Mouse (Mus musculus): ENCODE measurements at regions not wholly inside any gene's neighbourhood (a gene's known extent, or its start where the extent isn't known, plus 50 kb on each side); places are given as distances from the start of the nearest gene placed in this dataset.

DNA sequence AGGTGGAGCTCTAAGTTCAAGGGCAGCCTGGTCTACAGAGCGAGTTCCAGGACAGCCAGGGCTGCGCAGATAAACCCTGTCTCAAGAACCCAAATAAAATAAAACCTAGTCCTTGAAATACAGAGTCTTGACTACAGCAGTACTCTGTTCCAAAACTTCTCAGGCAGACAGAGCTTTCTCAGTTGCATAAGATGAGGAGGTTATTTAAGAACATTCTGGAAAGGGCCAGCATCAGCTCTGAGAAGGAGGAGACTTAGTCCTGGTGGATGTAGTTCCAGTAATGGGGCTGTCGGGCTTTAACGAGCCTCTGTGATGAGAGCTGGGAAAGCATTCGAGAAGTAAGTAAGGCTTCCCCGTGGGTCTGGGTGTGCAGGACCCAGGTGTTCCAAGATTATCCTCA lies 83.5 kb upstream of the Klf4 start:
- H3K9me3 ChIP-seq: peaks cover 13% of the 10 kb centered on the region
- no peaks in the 10 kb centered on the region for H3K27me3 ChIP-seq (replicated peaks)
- no peak for TF ChIP-seq GATA1 (IDR thresholded peaks at IDR 0.05; ENCODE audit: borderline replicate concordance, low read length)
- TF ChIP-seq FLI1 (IDR thresholded peaks at IDR 0.05; ENCODE audit: low read length): no peak
- no peaks in the 10 kb centered on the region for H3K36me3 ChIP-seq (replicated peaks; ENCODE audit: low read length)
- no peak overlapping the region for H3K4me3 ChIP-seq (replicated peaks)
- no peaks in the 10 kb centered on the region for H3K4me1 ChIP-seq

DNA sequence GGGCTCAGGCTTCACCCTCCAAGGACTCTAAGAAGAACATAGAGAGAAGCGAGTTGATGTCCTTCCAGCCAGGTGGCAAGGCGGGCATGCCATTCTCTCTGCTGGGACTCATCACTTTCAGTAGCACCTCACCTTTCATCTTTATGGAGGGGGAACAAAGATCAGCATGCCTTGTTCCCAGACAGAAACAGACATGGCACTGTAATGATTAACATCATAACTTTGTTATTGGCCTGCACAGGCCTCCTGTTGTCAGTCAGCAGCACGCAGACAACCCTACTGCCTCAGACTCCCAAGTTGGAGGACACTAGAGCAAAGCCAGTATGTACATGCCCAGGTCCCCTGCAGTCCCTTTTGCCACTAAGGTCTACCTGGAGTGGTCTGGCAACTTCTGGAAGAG lies 81.3 kb upstream of the Klf4 start:
- no peaks in the 10 kb centered on the region for H3K4me1 ChIP-seq
- TF ChIP-seq FLI1 (IDR thresholded peaks at IDR 0.05; ENCODE audit: low read length) (no peak), GATA1 (IDR thresholded peaks at IDR 0.05; ENCODE audit: borderline replicate concordance, low read length) (no peak)

DNA sequence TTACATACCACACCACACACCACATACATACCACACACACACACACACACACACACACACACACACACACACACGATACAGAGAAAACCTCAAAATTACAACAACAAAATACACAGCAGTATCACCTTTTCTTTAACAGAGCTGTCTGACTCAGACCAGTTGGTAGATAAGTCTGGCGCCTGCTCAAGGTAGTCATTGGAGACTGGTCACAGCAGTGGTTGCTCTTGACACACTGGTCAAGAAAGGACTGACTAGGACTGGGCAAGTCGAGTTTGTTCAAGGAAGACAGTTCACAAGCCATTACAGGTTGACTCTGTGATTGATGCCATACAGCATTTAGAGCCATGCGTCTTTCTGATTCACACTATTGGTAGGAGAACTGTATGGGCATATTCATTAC lies 78.7 kb upstream of the Klf4 start:
- TF ChIP-seq GATA1 (IDR thresholded peaks at IDR 0.05; ENCODE audit: borderline replicate concordance, low read length) (no peak), FLI1 (IDR thresholded peaks at IDR 0.05; ENCODE audit: low read length) (no peak)

More for the DNA sequence above, 81.3 kb upstream of the Klf4 start:
- Histone ChIP-seq H3K36me3 (replicated peaks; ENCODE audit: low read length) (no peaks in the 10 kb centered on the region), H3K9me3 (peaks cover 10% of the 10 kb centered on the region), H3K4me3 (replicated peaks) (no peak overlapping the region), H3K27me3 (replicated peaks) (no peaks in the 10 kb centered on the region)

DNA sequence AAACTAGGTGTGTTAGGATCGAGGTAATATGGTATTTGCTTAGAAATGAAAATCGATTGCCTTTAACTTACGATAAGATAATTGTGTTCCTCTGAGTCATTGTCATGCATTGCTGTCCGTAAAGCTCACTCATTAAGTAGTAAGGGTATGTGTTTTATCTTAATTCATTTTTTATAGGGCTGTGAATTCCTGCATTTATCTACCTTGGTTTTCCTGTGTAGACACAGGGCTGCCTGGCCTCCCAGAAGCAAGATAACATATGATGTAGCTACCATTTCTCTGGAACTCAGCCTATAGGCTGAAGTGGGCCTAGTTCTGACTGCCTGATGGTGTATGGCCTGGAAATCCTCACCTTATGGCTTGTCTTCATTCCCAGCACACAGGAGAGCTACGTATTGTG lies 76.9 kb upstream of the Klf4 start:
- no peak overlapping the region for H3K4me3 ChIP-seq (replicated peaks)
- no peaks in the 10 kb centered on the region for H3K27me3 ChIP-seq (replicated peaks)
- no peaks in the 10 kb centered on the region for H3K36me3 ChIP-seq (replicated peaks; ENCODE audit: low read length)
- TF ChIP-seq FLI1 (IDR thresholded peaks at IDR 0.05; ENCODE audit: low read length): no peak
- TF ChIP-seq GATA1 (IDR thresholded peaks at IDR 0.05; ENCODE audit: borderline replicate concordance, low read length): no peak
- H3K9me3 ChIP-seq: peaks cover 13% of the 10 kb centered on the region
- H3K4me1 ChIP-seq: no peaks in the 10 kb centered on the region

More for the DNA sequence above, 78.7 kb upstream of the Klf4 start:
- Histone ChIP-seq H3K4me3 (replicated peaks) (no peak overlapping the region), H3K27me3 (replicated peaks) (no peaks in the 10 kb centered on the region), H3K36me3 (replicated peaks; ENCODE audit: low read length) (no peaks in the 10 kb centered on the region), H3K4me1 (no peaks in the 10 kb centered on the region), H3K9me3 (peaks cover 10% of the 10 kb centered on the region)

DNA sequence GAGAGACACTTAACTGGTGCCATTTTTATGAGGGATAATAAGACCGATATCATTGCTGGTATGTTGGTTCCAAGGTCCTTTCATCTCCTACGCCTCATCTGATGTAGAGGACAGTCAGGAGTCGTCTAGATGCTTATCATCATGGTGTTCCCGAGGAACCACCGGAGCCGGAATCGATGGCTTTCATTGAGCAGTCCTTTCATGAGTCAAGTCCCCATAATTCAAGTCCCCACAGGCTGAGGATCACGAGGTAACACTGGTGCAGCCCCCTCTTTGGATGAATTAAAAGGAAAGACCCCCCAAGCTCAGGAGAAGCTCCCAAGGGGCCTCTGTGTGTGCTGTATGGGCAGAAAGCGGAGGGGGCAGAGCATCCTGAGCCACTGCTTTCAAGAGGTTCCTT lies 73.3 kb upstream of the Klf4 start:
- no peak for TF ChIP-seq FLI1 (IDR thresholded peaks at IDR 0.05; ENCODE audit: low read length)
- no peak for TF ChIP-seq GATA1 (IDR thresholded peaks at IDR 0.05; ENCODE audit: borderline replicate concordance, low read length)
- H3K36me3 ChIP-seq (replicated peaks; ENCODE audit: low read length): no peaks in the 10 kb centered on the region
- H3K27me3 ChIP-seq (replicated peaks): no peaks in the 10 kb centered on the region
- H3K9me3 ChIP-seq: peaks cover 4% of the 10 kb centered on the region; the same call in 1 of the 2 replicates
- no peak overlapping the region for H3K4me3 ChIP-seq (replicated peaks)
- no peaks in the 10 kb centered on the region for H3K4me1 ChIP-seq

DNA sequence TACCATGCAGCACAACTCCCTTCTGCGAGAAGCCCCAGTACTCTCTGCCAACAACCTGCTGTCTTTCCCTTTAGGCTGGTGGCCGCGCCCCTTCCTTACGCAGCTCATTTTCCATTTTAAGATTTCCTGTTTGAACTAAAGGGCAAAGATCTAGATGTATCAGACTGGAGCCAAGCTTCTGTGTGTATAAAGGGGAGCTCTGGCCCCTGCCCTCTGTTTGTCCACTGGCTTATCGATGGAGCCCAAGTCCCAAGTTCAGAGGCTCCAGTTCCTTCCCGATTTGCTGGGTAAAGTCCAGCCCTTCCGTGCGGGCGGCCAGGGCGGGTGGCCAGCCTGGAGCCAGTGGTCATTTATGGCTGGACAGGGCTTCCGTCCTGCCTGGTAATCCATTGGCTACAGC lies 72.6 kb upstream of the Klf4 start:
- TF ChIP-seq FLI1 (IDR thresholded peaks at IDR 0.05; ENCODE audit: low read length) (no peak), GATA1 (IDR thresholded peaks at IDR 0.05; ENCODE audit: borderline replicate concordance, low read length) (no peak)
- Histone ChIP-seq H3K4me1 (no peaks in the 10 kb centered on the region), H3K36me3 (replicated peaks; ENCODE audit: low read length) (no peaks in the 10 kb centered on the region), H3K9me3 (peaks cover 4% of the 10 kb centered on the region; the same call in 1 of the 2 replicates), H3K27me3 (replicated peaks) (no peaks in the 10 kb centered on the region), H3K4me3 (replicated peaks) (no peak overlapping the region)

DNA sequence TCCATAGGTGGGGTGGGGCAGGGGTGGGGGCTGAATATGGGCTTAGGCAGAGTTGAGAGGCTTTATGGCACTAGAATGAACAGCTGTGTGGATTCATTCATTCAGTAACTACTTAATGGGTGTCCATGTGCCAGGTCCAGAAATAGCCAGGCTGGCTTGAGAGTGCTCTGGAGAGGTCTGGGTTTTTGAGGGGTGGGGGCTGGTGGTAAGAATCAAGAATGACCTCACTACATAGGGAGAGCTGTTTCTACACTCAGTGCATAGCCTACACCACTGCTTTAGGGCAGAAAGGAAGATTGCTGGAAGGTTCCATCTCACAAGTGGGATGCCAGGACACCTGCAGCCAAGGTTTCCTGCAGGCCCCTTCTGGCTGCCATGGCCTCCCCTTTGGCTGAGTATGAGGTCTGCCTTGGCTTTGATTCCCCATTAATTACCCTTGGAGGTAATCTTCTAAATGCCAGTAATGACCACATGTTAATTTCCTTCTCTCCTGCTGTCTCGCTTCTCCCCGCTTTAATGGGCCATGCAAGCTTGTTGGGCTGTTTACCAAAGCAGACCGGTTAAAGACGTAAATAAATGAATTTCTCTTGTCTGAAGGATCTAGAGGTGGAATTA lies 71.7 kb upstream of the Klf4 start:
- peaks cover 4% of the 10 kb centered on the region; the same call in 1 of the 2 replicates for H3K9me3 ChIP-seq
- H3K4me1 ChIP-seq: no peaks in the 10 kb centered on the region
- TF ChIP-seq GATA1 (IDR thresholded peaks at IDR 0.05; ENCODE audit: borderline replicate concordance, low read length): no peak
- no peak for TF ChIP-seq FLI1 (IDR thresholded peaks at IDR 0.05; ENCODE audit: low read length)
- H3K27me3 ChIP-seq (replicated peaks): no peaks in the 10 kb centered on the region
- no peak overlapping the region for H3K4me3 ChIP-seq (replicated peaks)
- H3K36me3 ChIP-seq (replicated peaks; ENCODE audit: low read length): no peaks in the 10 kb centered on the region

DNA sequence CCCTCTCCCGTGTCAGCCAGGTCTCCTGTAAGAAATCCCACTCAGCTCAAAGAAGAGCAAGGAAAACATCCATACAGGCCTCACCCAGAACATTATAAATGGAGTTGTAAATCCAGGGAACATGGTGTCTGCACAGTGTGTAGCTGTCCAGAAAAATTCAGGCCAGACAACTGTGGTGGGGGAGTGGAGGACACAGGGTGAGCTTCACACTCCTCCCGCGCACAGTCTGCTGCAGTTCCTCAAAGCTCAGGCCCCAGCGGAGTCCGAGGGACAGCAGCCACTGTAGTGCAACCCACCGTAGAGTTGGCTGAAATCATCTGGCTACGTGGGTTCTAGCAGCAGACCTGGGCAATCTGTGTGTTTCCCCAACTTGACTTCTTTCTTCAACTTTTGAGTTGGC lies 62.9 kb upstream of the Klf4 start:
- H3K9me3 ChIP-seq: peaks cover 3% of the 10 kb centered on the region; the same call in 1 of the 2 replicates
- H3K36me3 ChIP-seq (replicated peaks; ENCODE audit: low read length): no peaks in the 10 kb centered on the region
- H3K4me1 ChIP-seq: no peaks in the 10 kb centered on the region
- no peaks in the 10 kb centered on the region for H3K27me3 ChIP-seq (replicated peaks)
- TF ChIP-seq FLI1 (IDR thresholded peaks at IDR 0.05; ENCODE audit: low read length) (no peak), GATA1 (IDR thresholded peaks at IDR 0.05; ENCODE audit: borderline replicate concordance, low read length) (no peak)
- no peak overlapping the region for H3K4me3 ChIP-seq (replicated peaks)

DNA sequence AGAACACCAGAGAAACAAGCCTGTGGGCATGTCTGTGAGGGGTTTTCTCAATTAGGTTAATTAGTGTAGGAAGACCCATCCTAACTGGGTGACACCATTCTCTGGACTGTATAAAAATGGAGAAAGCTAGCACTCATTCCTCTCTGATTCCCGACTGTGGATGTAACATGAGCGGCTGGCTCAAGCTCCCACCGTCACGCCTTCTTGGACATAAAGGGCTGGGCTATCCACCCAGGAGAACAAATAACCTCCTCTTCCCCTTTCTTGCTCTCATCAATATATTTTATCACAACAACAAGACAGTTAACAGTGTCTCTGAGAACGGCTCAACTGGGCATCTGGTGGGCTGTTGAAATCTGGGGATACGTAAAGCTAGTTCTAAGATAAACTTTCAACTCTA lies 62.4 kb upstream of the Klf4 start:
- TF ChIP-seq GATA1 (IDR thresholded peaks at IDR 0.05; ENCODE audit: borderline replicate concordance, low read length) (no peak), FLI1 (IDR thresholded peaks at IDR 0.05; ENCODE audit: low read length) (no peak)
- no peaks in the 10 kb centered on the region for H3K27me3 ChIP-seq (replicated peaks)
- peaks cover 3% of the 10 kb centered on the region; the same call in 1 of the 2 replicates for H3K9me3 ChIP-seq
- no peak overlapping the region for H3K4me3 ChIP-seq (replicated peaks)
- H3K36me3 ChIP-seq (replicated peaks; ENCODE audit: low read length): no peaks in the 10 kb centered on the region
- no peaks in the 10 kb centered on the region for H3K4me1 ChIP-seq

DNA sequence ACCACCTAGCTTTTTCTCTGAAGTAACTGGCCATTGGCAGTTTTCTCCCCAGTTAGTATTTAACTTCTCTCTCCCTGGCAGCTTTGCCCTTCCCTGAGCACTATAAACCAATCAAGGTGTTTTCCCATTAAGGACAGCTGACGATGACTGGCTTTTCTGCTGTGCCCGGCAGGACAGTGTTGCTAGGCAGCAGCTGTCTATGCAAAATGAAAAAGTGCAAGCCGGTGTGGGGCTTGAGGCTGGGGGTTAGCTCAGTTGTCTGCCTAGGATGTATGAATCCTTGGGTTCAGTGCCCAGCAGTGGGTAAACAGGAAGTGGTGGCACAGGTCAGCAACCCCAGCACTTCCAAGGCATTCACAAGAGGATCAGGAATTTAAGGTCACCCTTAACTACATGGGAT lies 60.9 kb upstream of the Klf4 start:
- H3K27me3 ChIP-seq (replicated peaks): no peaks in the 10 kb centered on the region
- no peaks in the 10 kb centered on the region for H3K4me1 ChIP-seq
- H3K36me3 ChIP-seq (replicated peaks; ENCODE audit: low read length): no peaks in the 10 kb centered on the region
- TF ChIP-seq FLI1 (IDR thresholded peaks at IDR 0.05; ENCODE audit: low read length): no peak
- no peak for TF ChIP-seq GATA1 (IDR thresholded peaks at IDR 0.05; ENCODE audit: borderline replicate concordance, low read length)
- peaks cover 3% of the 10 kb centered on the region; the same call in 1 of the 2 replicates for H3K9me3 ChIP-seq
- H3K4me3 ChIP-seq (replicated peaks): no peak overlapping the region
